Mouse (Mus musculus): Measurements from ENCODE around the gene Tspan6. TPM values are rescaled to one million over a fixed set of nuclear protein-coding genes. Genes with fewer than 3 reads are reported as not detected.

Tspan6 gene
- polyA plus RNA-seq, 1 experiment from 2014 or later, result 38.2 TPM

DNA sequence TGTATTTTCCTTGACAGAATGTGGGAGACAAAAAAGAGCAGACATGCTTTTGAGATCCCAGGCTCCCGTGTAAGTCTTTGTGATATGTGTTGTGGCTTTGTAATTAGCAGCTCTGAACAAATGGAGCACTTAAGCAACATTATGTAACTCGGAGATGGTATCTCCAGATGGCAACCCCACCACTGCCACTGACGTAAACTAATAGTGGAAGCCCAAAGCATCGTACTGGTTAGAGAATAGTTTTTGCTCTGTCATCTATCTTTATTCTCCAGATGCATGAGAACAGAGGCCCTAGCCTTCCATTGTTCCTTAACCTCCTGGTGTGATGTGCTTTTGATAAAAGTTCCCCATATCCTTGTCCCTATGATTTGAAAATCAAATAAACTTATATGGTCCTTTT is 23.0 kb upstream of the Tspan6 start:
- no peaks in the 10 kb centered on the region for H3K27me3 ChIP-seq (replicated peaks; ENCODE audit: control insufficient read depth, insufficient read depth, low read length)
- H3K9me3 ChIP-seq (ENCODE audit: control insufficient read depth), result no peaks in the 10 kb centered on the region
- 78% methylated on average over 4 of the region's 4 CpGs for WGBS
- ATAC-seq, result no peak
- no peaks in the 10 kb centered on the region for H3K4me1 ChIP-seq (replicated peaks; ENCODE audit: control insufficient read depth, insufficient read depth, low read length)
- H3K4me3 ChIP-seq (ENCODE audit: low read depth, low read length), result no peak overlapping the region
- no peak overlapping the region for H3K27ac ChIP-seq (ENCODE audit: low read depth, low read length)
- H3K4me2 ChIP-seq (replicated peaks; ENCODE audit: low read depth), result no peak overlapping the region
- no peak for TF ChIP-seq CTCF (IDR thresholded peaks at IDR 0.05; ENCODE audit: low read depth)
- H3K9ac ChIP-seq (ENCODE audit: low read depth, low read length), result no peak overlapping the region
- no peaks in the 10 kb centered on the region for H3K36me3 ChIP-seq (ENCODE audit: control insufficient read depth, insufficient read depth)

DNA sequence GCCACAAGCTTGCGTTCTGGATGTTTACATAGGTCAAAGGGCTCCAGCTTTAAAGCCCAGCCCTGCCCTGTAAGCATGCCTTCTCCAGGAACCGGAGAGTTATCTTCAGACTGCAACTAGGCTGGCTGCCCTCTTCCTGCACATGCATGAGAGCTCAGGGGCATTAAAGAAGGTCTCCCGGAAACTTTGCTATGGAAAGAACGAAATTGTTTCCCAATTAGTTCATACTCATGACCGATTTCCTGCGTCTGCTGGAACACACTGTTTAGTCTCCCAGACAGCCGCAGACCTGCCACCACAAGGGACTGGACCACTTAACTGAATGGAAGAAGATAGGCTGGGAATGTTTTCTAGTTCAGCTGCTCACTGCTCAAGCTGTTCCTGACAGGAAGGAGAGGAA is 16.0 kb upstream of the Tspan6 start:
- Histone ChIP-seq H3K4me1 (replicated peaks; ENCODE audit: control insufficient read depth, insufficient read depth, low read length) (no peaks in the 10 kb centered on the region), H3K9ac (ENCODE audit: low read depth, low read length) (no peak overlapping the region), H3K9me3 (ENCODE audit: control insufficient read depth) (no peaks in the 10 kb centered on the region), H3K27me3 (replicated peaks; ENCODE audit: control insufficient read depth, insufficient read depth, low read length) (no peaks in the 10 kb centered on the region), H3K4me2 (replicated peaks; ENCODE audit: low read depth) (no peak overlapping the region; the same call in 1 of the 2 replicates), H3K4me3 (ENCODE audit: low read depth, low read length) (no peak overlapping the region), H3K27ac (ENCODE audit: low read depth, low read length) (no peak overlapping the region), H3K36me3 (ENCODE audit: control insufficient read depth, insufficient read depth) (no peaks in the 10 kb centered on the region)
- ATAC-seq, result no peak
- 30% methylated on average over 7 of the region's 7 CpGs for WGBS
- TF ChIP-seq CTCF (IDR thresholded peaks at IDR 0.05; ENCODE audit: low read depth), result no peak

DNA sequence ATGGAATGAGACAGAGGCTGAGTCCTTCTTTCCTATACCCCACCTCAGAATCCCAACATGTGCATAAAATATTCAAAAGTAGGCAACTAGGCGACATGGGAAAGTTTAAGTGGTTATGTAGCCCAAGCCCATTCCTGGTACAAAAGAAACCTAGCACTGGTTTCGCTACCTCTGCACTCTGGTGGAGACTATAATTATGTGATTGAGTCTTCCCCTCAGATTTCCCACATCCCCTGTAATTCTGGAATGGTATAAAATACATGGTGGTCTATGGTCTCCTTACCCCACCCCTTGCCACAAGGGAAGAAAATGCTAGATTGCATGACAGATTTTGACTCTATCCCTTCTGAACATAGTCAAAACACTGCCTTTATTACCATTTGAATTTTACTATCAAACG is 14.8 kb upstream of the Tspan6 start:
- H3K4me3 ChIP-seq (ENCODE audit: low read depth, low read length), result no peak overlapping the region
- TF ChIP-seq CTCF (IDR thresholded peaks at IDR 0.05; ENCODE audit: low read depth), result no peak
- no peak overlapping the region for H3K27ac ChIP-seq (ENCODE audit: low read depth, low read length)
- H3K36me3 ChIP-seq (ENCODE audit: control insufficient read depth, insufficient read depth), result no peaks in the 10 kb centered on the region
- no peak overlapping the region for H3K4me2 ChIP-seq (replicated peaks; ENCODE audit: low read depth)
- 79% methylated on average over 3 of the region's 3 CpGs for WGBS
- no peaks in the 10 kb centered on the region for H3K4me1 ChIP-seq (replicated peaks; ENCODE audit: control insufficient read depth, insufficient read depth, low read length)
- H3K27me3 ChIP-seq (replicated peaks; ENCODE audit: control insufficient read depth, insufficient read depth, low read length), result no peaks in the 10 kb centered on the region
- H3K9ac ChIP-seq (ENCODE audit: low read depth, low read length), result no peak overlapping the region
- H3K9me3 ChIP-seq (ENCODE audit: control insufficient read depth), result no peaks in the 10 kb centered on the region
- no peak for ATAC-seq

DNA sequence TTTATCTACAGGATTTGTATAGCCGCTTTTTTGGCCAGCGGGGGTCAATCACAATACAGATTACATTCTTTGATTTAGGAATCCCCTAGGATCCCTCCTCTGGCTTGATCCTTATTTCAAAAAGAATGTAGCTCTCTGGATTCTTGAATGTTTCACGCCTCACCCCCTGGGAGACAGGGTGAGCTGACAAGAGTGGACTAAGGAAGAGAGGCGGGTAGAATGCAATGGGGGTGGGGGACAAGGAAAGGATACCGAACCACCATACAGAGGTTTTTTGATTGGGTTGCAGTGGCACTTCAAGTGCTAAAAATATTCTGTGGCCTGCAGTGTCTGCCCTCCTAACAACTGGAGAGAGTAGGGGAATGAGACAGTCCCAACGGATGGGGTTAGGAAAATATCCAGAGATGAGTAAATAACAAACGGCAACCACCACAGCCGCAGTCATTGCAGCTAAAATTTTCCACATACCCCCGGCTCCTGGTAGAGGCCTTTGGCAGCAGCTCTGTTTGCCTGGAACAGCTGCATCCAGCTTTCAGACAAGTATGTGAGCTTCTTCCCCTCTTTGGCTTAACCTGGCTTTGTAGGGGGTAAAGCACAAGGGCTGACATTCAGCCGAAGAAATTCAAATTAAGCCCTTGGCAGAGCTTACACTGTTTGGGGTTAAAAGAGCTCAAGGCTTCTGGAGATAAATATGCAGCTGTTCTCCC is 13.3 kb upstream of the Tspan6 start:
- Histone ChIP-seq H3K4me2 (replicated peaks; ENCODE audit: low read depth) (no peak overlapping the region), H3K27ac (ENCODE audit: low read depth, low read length) (no peak overlapping the region), H3K4me3 (ENCODE audit: low read depth, low read length) (no peak overlapping the region), H3K27me3 (replicated peaks; ENCODE audit: control insufficient read depth, insufficient read depth, low read length) (no peaks in the 10 kb centered on the region), H3K36me3 (ENCODE audit: control insufficient read depth, insufficient read depth) (no peaks in the 10 kb centered on the region), H3K9ac (ENCODE audit: low read depth, low read length) (no peak overlapping the region), H3K9me3 (ENCODE audit: control insufficient read depth) (no peaks in the 10 kb centered on the region), H3K4me1 (replicated peaks; ENCODE audit: control insufficient read depth, insufficient read depth, low read length) (no peaks in the 10 kb centered on the region)
- TF ChIP-seq CTCF (IDR thresholded peaks at IDR 0.05; ENCODE audit: low read depth), result no peak
- no peak for ATAC-seq
- 50% methylated on average over 10 of the region's 10 CpGs for WGBS

DNA sequence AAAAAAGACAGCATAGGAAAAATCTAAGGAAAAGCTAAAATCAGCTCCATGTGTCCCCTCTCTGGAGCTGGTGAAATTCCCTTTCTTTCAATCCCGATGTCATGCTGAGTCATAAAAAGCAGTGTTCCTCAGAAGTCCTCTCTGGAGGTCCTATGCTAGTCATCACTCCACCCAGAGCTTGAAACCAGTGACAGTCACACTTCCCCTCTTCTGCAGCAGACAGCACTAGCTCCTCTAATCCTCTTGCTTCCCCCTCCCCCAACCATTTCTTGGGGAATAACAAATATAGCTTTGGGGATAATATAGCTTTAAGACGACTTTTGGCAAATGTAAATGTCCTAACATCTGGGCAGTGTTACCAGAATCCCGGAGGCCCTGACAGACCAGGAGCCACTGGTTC is 10.0 kb upstream of the Tspan6 start, which contains the start of gene Srpx2:
Gene Srpx2 (plus strand): TSS at position 166 of the 400 bp plus-strand sequence.
- H3K27me3 ChIP-seq (replicated peaks; ENCODE audit: control insufficient read depth, insufficient read depth, low read length), result no peaks in the 10 kb centered on the region
- no peak within 1 kb of the TSS; the same call in 1 of the 2 replicates for H3K4me2 ChIP-seq (replicated peaks; ENCODE audit: low read depth)
- TF ChIP-seq CTCF (IDR thresholded peaks at IDR 0.05; ENCODE audit: low read depth), result no peak
- no peaks in the 10 kb centered on the region for H3K36me3 ChIP-seq (ENCODE audit: control insufficient read depth, insufficient read depth)
- H3K9me3 ChIP-seq (ENCODE audit: control insufficient read depth), result no peaks in the 10 kb centered on the region
- H3K4me1 ChIP-seq (replicated peaks; ENCODE audit: control insufficient read depth, insufficient read depth, low read length), result no peaks in the 10 kb centered on the region
- no peak within 1 kb of the TSS for H3K27ac ChIP-seq (ENCODE audit: low read depth, low read length)
- WGBS, result 35% methylated on average over 3 of the region's 3 CpGs
- ATAC-seq, result no peak
- H3K9ac ChIP-seq (ENCODE audit: low read depth, low read length), result no peak within 1 kb of the TSS
- no peak within 1 kb of the TSS for H3K4me3 ChIP-seq (ENCODE audit: low read depth, low read length)

DNA sequence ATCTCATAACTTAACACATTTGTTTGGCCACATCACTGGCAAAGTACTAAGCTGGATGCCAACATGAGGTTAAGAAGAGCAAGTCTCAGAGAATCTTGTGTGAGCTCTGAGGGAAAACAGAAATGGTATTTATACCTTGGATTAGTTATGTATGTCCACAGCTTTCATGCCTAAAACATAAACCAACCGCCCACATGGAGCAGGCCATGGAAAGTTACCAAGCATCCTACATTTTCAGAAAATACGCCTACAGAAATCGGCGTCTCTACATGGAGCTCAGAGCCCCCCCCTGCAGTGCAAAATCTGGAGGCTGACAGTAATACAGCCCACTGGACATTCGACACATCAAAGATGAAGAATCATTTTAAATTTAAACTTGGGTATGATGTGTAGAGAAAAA is 10.1 kb downstream of the Tspan6 start:
- Histone ChIP-seq H3K36me3 (ENCODE audit: control insufficient read depth, insufficient read depth) (no peaks in the 10 kb centered on the region), H3K9me3 (ENCODE audit: control insufficient read depth) (no peaks in the 10 kb centered on the region), H3K4me1 (replicated peaks; ENCODE audit: control insufficient read depth, insufficient read depth, low read length) (no peaks in the 10 kb centered on the region), H3K4me2 (replicated peaks; ENCODE audit: low read depth) (no peak overlapping the region), H3K27ac (ENCODE audit: low read depth, low read length) (no peak overlapping the region), H3K4me3 (ENCODE audit: low read depth, low read length) (no peak overlapping the region), H3K27me3 (replicated peaks; ENCODE audit: control insufficient read depth, insufficient read depth, low read length) (no peaks in the 10 kb centered on the region), H3K9ac (ENCODE audit: low read depth, low read length) (no peak overlapping the region)
- TF ChIP-seq CTCF (IDR thresholded peaks at IDR 0.05; ENCODE audit: low read depth), result no peak
- 88% methylated on average over 5 of the region's 5 CpGs for WGBS
- ATAC-seq, result no peak
